Mouse (Mus musculus) thymus, postnatal 25 days (tissue): ENCODE results near the gene Fut9.

Source experiments
- DNase-seq: peaks from one replicate; pipeline ENCODE4 v3.0.0; 2022

Gene Fut9

GRCm38 (mm10) chr4:25799476-25800283, at the start of gene Fut9:
Gene Fut9, minus strand, starts transcription at chr4:25800244.
- DNase-seq: no peak

- DNase-seq: no peak
Observed at GRCm38 (mm10) chr4:25815783-25816182, 15.7 kb upstream of the Fut9 start.

GRCm38 (mm10) chr4:25813340-25813739, 13.3 kb upstream of the Fut9 start:
- no peak for DNase-seq

GRCm38 (mm10) chr4:25810058-25810457, 10.0 kb upstream of the Fut9 start:
- no peak for DNase-seq

- DNase-seq: no peak
Observed at GRCm38 (mm10) chr4:25801751-25802150, 1.7 kb upstream of the Fut9 start.

GRCm38 (mm10) chr4:25800284-25800616, 206 bp upstream of the Fut9 start:
- no peak for DNase-seq

GRCm38 (mm10) chr4:25799051-25799475, 981 bp downstream of the Fut9 start:
- no peak for DNase-seq

GRCm38 (mm10) chr4:25798412-25798811, 1.6 kb downstream of the Fut9 start:
- DNase-seq: no peak

GRCm38 (mm10) chr4:25796149-25796548, 3.9 kb downstream of the Fut9 start:
- DNase-seq: no peak

- no peak for DNase-seq
Observed at GRCm38 (mm10) chr4:25785276-25785675, 14.8 kb downstream of the Fut9 start.

GRCm38 (mm10) chr4:25768657-25769056, 31.4 kb downstream of the Fut9 start:
- no peak for DNase-seq

GRCm38 (mm10) chr4:25763091-25763490, 37.0 kb downstream of the Fut9 start:
- DNase-seq: no peak

GRCm38 (mm10) chr4:25757909-25758548, 42.0 kb downstream of the Fut9 start:
- DNase-seq: no peak

GRCm38 (mm10) chr4:25741553-25741952, 58.5 kb downstream of the Fut9 start:
- DNase-seq: no peak

- no peak for DNase-seq
Observed at GRCm38 (mm10) chr4:25738782-25739181, 61.3 kb downstream of the Fut9 start.

GRCm38 (mm10) chr4:25721576-25721975, 78.5 kb downstream of the Fut9 start:
- no peak for DNase-seq

- DNase-seq: no peak
Observed at GRCm38 (mm10) chr4:25713907-25714306, 86.1 kb downstream of the Fut9 start.

GRCm38 (mm10) chr4:25684976-25685375, 115.1 kb downstream of the Fut9 start:
- no peak for DNase-seq

GRCm38 (mm10) chr4:25664196-25664595, 135.8 kb downstream of the Fut9 start:
- no peak for DNase-seq

- DNase-seq: no peak
Observed at GRCm38 (mm10) chr4:25661204-25661727, 138.8 kb downstream of the Fut9 start.

- DNase-seq: no peak
Observed at GRCm38 (mm10) chr4:25658792-25659191, 141.3 kb downstream of the Fut9 start.

- DNase-seq: no peak
Observed at GRCm38 (mm10) chr4:25651902-25652301, 148.1 kb downstream of the Fut9 start.

GRCm38 (mm10) chr4:25648107-25648506, 151.9 kb downstream of the Fut9 start:
- DNase-seq: no peak

- DNase-seq: no peak
Observed at GRCm38 (mm10) chr4:25647593-25647992, 152.5 kb downstream of the Fut9 start.
